Mouse (Mus musculus) heart, adult 10 weeks (tissue): ENCODE data around the gene Ccdc158. TPM values are rescaled to one million over a fixed set of nuclear protein-coding genes. Genes with fewer than 3 reads are reported as not detected.

Experiments
- polyA plus RNA-seq: library from polyadenylated mRNA; stranded (reverse); fragments of 350-450 nt; fragmentation: Illumina TruSeq; extraction: RNeasy Lipid Tissue Mini Kit (QIAGEN cat#74804); gene quantifications from one replicate; pipeline ENCODE4 v1.2.3, GENCODE M21; 2014; ENCODE audit warnings: low read depth, low replicate concordance

Ccdc158 gene
- 0.50 TPM for polyA plus RNA-seq

GRCm38 (mm10) chr5:92674859-92675573 lies at the start of gene Ccdc158:
Ccdc158 (minus strand) TSS chr5:92675271.

GRCm38 (mm10) chr5:92683351-92683807 lies 8.3 kb upstream of the Ccdc158 start, which contains the start of gene Shroom3:
Shroom3 (plus strand) TSS chr5:92683435.

GRCm38 (mm10) chr5:92602691-92603690 lies 72.1 kb downstream of the Ccdc158 start, which contains the start of gene Stbd1:
Stbd1 (plus strand) TSS chr5:92603041.

Other genes with a start within 250 kb of the Ccdc158 start
- 16.9 TPM for gene Nup54, start 240.1 kb downstream of the Ccdc158 start, polyA plus RNA-seq
- gene Scarb2, start 168.4 kb downstream of the Ccdc158 start, polyA plus RNA-seq, result 105 TPM
- not detected for gene Fam47e, start 120.2 kb downstream of the Ccdc158 start, polyA plus RNA-seq
- 13.5 TPM for gene Stbd1, start 72.2 kb downstream of the Ccdc158 start, polyA plus RNA-seq
- gene Shroom3, start 8.2 kb upstream of the Ccdc158 start, polyA plus RNA-seq, result 18.9 TPM